Mouse (Mus musculus): ENCODE results near the gene 1500011B03Rik. TPM values are rescaled to one million over a fixed set of nuclear protein-coding genes. Genes with fewer than 3 reads are reported as not detected.

1500011B03Rik gene
- polyA plus RNA-seq, 1 experiment = 5.8 TPM

GRCm38 (mm10) chr5:114767185-114767584 lies 56.1 kb downstream of the 1500011B03Rik start:
- TF ChIP-seq GATA1 (IDR thresholded peaks at IDR 0.05; ENCODE audit: low read length) = no peak
- TF ChIP-seq TAL1 (IDR thresholded peaks at IDR 0.05; ENCODE audit: low read length) = no peak
- H3K27me3 ChIP-seq (ENCODE audit: control insufficient read depth) = no peaks in the 10 kb centered on the region
- H3K36me3 ChIP-seq (ENCODE audit: control insufficient read depth) = peaks cover 64% of the 10 kb centered on the region
- peaks cover 22% of the 10 kb centered on the region for H3K4me1 ChIP-seq (ENCODE audit: control insufficient read depth)
- no peaks in the 10 kb centered on the region for H3K9me3 ChIP-seq (ENCODE audit: control insufficient read depth, low read length)
- no peak overlapping the region for H3K4me3 ChIP-seq (replicated peaks)

DNA sequence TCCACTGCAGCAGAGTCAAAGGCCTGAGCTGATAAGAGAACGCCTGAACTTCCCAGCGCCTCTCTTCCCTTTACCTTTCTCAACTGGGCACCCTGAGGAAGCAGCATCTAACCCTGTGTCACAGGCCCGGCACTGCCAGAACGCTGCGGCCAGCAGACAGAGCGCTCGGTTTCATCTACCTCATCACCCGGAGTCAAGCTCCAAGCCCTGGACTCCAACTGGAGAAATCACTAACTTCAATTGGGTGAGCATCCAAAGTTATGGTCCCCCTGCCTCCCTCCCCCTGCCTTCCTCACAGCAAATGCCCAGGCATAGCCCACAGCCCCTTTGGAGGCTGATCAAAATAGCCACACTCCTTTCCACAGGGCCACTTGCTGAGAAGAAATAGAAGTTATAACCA lies 56.6 kb downstream of the 1500011B03Rik start:
- TF ChIP-seq TAL1 (IDR thresholded peaks at IDR 0.05; ENCODE audit: low read length) (no peak), GATA1 (IDR thresholded peaks at IDR 0.05; ENCODE audit: low read length) (no peak)
- Histone ChIP-seq H3K4me1 (ENCODE audit: control insufficient read depth) (peaks cover 17% of the 10 kb centered on the region), H3K36me3 (ENCODE audit: control insufficient read depth) (peaks cover 69% of the 10 kb centered on the region), H3K27me3 (ENCODE audit: control insufficient read depth) (no peaks in the 10 kb centered on the region), H3K9me3 (ENCODE audit: control insufficient read depth, low read length) (no peaks in the 10 kb centered on the region), H3K4me3 (replicated peaks) (no peak overlapping the region)

GRCm38 (mm10) chr5:114764812-114765735 lies 58.2 kb downstream of the 1500011B03Rik start:
- Histone ChIP-seq H3K27me3 (ENCODE audit: control insufficient read depth) (no peaks in the 10 kb centered on the region), H3K36me3 (ENCODE audit: control insufficient read depth) (peaks cover 82% of the 10 kb centered on the region), H3K9me3 (ENCODE audit: control insufficient read depth, low read length) (no peaks in the 10 kb centered on the region), H3K4me3 (replicated peaks) (no peak overlapping the region), H3K4me1 (ENCODE audit: control insufficient read depth) (peaks cover 9% of the 10 kb centered on the region)
- TF ChIP-seq TAL1 (IDR thresholded peaks at IDR 0.05; ENCODE audit: low read length) (no peak), GATA1 (IDR thresholded peaks at IDR 0.05; ENCODE audit: low read length) (no peak)

DNA sequence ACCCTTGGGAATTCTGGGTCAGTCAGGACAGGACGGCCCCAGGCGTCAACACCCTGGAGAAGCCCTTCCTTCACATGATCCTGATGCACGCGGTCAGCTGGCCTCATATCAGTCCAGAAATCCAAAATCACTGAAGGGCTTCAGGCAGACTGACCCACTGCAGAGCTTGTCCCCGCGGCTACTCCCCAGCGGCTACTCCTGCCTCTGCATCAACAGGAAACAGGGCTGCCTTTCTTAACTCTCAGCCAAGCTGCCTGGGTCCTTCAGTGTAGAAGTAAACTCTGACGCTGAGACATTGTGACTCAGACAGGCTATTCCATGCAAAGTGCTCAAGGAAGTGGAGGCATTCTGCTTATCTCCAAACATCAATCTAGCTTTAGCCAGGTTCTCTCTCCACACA lies 61.3 kb downstream of the 1500011B03Rik start:
- Histone ChIP-seq H3K36me3 (ENCODE audit: control insufficient read depth) (peaks cover 91% of the 10 kb centered on the region), H3K4me1 (ENCODE audit: control insufficient read depth) (peaks cover 4% of the 10 kb centered on the region), H3K4me3 (replicated peaks) (no peak overlapping the region), H3K9me3 (ENCODE audit: control insufficient read depth, low read length) (no peaks in the 10 kb centered on the region), H3K27me3 (ENCODE audit: control insufficient read depth) (no peaks in the 10 kb centered on the region)
- TF ChIP-seq TAL1 (IDR thresholded peaks at IDR 0.05; ENCODE audit: low read length) (no peak), GATA1 (IDR thresholded peaks at IDR 0.05; ENCODE audit: low read length) (no peak)

DNA sequence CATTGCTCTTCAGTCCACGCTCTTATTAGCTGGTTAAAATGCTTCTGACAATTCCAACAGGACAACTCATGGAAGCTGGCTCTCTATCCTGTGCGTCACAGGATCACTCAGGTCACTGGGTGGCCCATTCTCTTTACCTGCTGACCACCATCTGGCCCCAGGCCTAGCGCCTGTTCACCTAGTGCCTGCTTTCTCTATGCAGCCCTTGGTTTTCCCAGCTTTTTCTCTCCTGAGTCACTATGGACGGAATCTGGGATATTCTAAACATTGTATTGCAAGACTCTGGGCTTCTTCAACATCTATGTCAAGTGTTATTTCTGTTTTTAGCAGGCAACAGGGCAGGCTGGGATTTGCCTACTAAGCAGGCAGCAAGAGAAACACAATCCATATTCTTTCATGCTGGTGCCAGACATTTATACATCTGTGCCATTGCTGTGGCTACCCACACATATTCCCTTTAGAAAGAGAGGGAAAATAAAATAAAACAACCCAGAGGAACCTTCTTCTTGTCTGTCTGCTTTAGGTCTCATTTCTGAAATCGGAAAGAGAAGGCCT lies 63.7 kb downstream of the 1500011B03Rik start:
- Histone ChIP-seq H3K36me3 (ENCODE audit: control insufficient read depth) (peaks cover 89% of the 10 kb centered on the region), H3K27me3 (ENCODE audit: control insufficient read depth) (no peaks in the 10 kb centered on the region), H3K9me3 (ENCODE audit: control insufficient read depth, low read length) (no peaks in the 10 kb centered on the region), H3K4me3 (replicated peaks) (no peak overlapping the region), H3K4me1 (ENCODE audit: control insufficient read depth) (no peaks in the 10 kb centered on the region)
- TF ChIP-seq TAL1 (IDR thresholded peaks at IDR 0.05; ENCODE audit: low read length) (no peak), GATA1 (IDR thresholded peaks at IDR 0.05; ENCODE audit: low read length) (no peak)

Other genes with a start within 250 kb of the 1500011B03Rik start
- 0.06 and 0.07 TPM in 2 replicates for gene Trpv4, start 165.0 kb downstream of the 1500011B03Rik start, polyA plus RNA-seq (2012)
- gene Gltp, start 132.5 kb downstream of the 1500011B03Rik start, polyA plus RNA-seq (2012) = 6.3 and 7.0 TPM in 2 replicates
- gene Tchp, start 115.7 kb downstream of the 1500011B03Rik start, polyA plus RNA-seq (2012) = 1.1 and 1.2 TPM in 2 replicates
- gene Ankrd13a, start 48.8 kb downstream of the 1500011B03Rik start, polyA plus RNA-seq (2012) = 15.2 TPM in 2 replicates
- gene Git2, start 48.0 kb downstream of the 1500011B03Rik start, polyA plus RNA-seq (2012) = 7.0 and 8.0 TPM in 2 replicates
- 0.02 TPM in 1 of 2 replicates, not detected in the other for gene 4930519G04Rik, start 30.2 kb upstream of the 1500011B03Rik start, polyA plus RNA-seq (2012)
- gene Gm9936, start 35.2 kb upstream of the 1500011B03Rik start, polyA plus RNA-seq (2012) = not detected in 2 replicates
- gene Oasl2, start 73.5 kb upstream of the 1500011B03Rik start, polyA plus RNA-seq (2012) = 0.02 and 0.09 TPM in 2 replicates
- gene Oasl1, start 99.8 kb upstream of the 1500011B03Rik start, polyA plus RNA-seq (2012) = not detected in 2 replicates
- 2.4 and 3.3 TPM in 2 replicates for gene 2210016L21Rik, start 118.7 kb upstream of the 1500011B03Rik start, polyA plus RNA-seq (2012)
- gene Hnf1a, start 147.6 kb upstream of the 1500011B03Rik start, polyA plus RNA-seq (2012) = 0.03 and 0.14 TPM in 2 replicates
- 4.4 and 4.6 TPM in 2 replicates for gene Sppl3, start 187.7 kb upstream of the 1500011B03Rik start, polyA plus RNA-seq (2012)